Mouse (Mus musculus): ENCODE measurements around the gene Slc26a1. TPM values are rescaled to one million over a fixed set of nuclear protein-coding genes. Genes with fewer than 3 reads are reported as not detected.

Gene Slc26a1
- not detected for total RNA-seq (2023)

GRCm38 (mm10) chr5:108675251-108675816 is at the start of gene Slc26a1:
TSS of gene Slc26a1 (minus strand) at chr5:108675569.

GRCm38 (mm10) chr5:108692271-108692670 is 16.9 kb upstream of the Slc26a1 start, which contains the start of gene Fgfrl1:
TSS of gene Fgfrl1 (plus strand) at chr5:108692382.

GRCm38 (mm10) chr5:108668977-108669936 is 6.1 kb downstream of the Slc26a1 start, which contains the start of gene Dgkq:
TSS of gene Dgkq (minus strand) at chr5:108669672.

GRCm38 (mm10) chr5:108659698-108660631 is 15.4 kb downstream of the Slc26a1 start, which contains the start of gene Idua:
TSS of gene Idua (plus strand) at chr5:108660331.

DNA sequence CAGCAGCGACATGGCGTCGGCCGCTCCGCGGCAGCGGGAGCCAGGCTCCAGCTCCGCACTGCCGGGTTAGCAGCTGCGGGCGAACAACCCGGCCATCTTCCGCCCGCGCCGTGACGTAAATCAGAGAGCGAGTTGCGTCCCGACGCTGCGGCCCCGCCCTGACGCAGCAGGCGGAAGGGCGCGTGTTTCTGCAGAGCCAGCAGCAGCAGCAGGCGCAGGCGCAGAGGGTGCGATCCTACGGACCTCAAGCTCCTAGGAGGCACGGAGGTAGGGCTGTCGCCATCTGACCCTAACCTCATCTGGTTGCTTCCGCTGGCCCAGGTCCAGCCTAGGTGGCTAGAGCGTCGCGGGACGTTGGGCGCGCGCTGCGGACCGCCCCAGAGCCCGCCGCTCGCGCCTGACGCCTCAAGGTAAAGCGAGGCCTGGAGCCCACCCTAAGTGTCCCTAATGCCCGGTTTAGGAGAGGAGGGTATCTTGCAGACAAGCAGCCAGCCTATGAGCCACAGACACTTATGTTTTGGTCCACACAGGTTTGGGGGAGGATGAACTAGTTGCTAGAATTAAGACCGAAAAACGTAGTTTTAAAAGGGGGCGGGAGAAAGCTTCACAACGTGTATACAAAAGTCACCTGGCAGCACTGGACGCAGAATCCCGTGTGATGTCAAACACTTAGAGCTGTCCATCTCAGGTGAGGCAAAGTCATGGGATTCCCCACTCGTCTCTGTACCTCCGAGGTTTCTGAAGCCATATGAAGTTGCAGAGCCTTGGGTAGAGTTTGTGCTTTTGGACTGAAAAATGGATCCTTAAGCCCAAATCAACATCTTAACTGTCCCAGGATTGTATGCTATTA is 45.5 kb downstream of the Slc26a1 start, which contains the start of the genes Gak and Tmem175:
Gak (minus strand) TSS at position 122 of the 850 bp plus-strand sequence.
Tmem175 (plus strand) TSS at position 137 of the 850 bp plus-strand sequence.

Other genes with a start within 250 kb of the Slc26a1 start
- 64.8 TPM for gene Atp5k, start 241.1 kb downstream of the Slc26a1 start, total RNA-seq (2023)
- not detected for gene Mfsd7a, start 226.7 kb downstream of the Slc26a1 start, total RNA-seq (2023)
- gene Pcgf3, start 214.3 kb downstream of the Slc26a1 start, total RNA-seq (2023): 22.3 TPM
- not detected for gene Cplx1, start 125.5 kb downstream of the Slc26a1 start, total RNA-seq (2023)
- gene Gak, start 45.8 kb downstream of the Slc26a1 start, total RNA-seq (2023): 173 TPM
- 17.3 TPM for gene Tmem175, start 45.8 kb downstream of the Slc26a1 start, total RNA-seq (2023)
- 24.4 TPM for gene Idua, start 15.2 kb downstream of the Slc26a1 start, total RNA-seq (2023)
- gene Dgkq, start 5.9 kb downstream of the Slc26a1 start, total RNA-seq (2023): 43.3 TPM
- gene Fgfrl1, start 16.8 kb upstream of the Slc26a1 start, total RNA-seq (2023): 6.6 TPM
- gene Rnf212, start 99.4 kb upstream of the Slc26a1 start, total RNA-seq (2023): not detected
- gene Tmed11, start 119.8 kb upstream of the Slc26a1 start, total RNA-seq (2023): not detected
- not detected for gene Vmn2r8, start 133.3 kb upstream of the Slc26a1 start, total RNA-seq (2023)
- gene Vmn2r9, start 177.0 kb upstream of the Slc26a1 start, total RNA-seq (2023): not detected

Data from CD4-positive naive resting alpha-beta T cell, adult 76 days (primary cell).